Mouse (Mus musculus) forebrain, postnatal 0 days (tissue): ENCODE data around the gene H2-M5. TPM values are rescaled to one million over a fixed set of nuclear protein-coding genes. Genes with fewer than 3 reads are reported as not detected.

ENCODE experiments used
- ATAC-seq: fragments of 200-750 bp; cut with Nextera tagmentation; 2 replicates; pipeline ENCODE4 v1.8.0; 2017; ENCODE audit warnings: mild to moderate bottlenecking, moderate library complexity
- DNase-seq: peaks from one replicate; pipeline ENCODE4 v3.0.0-alpha.2; 2015
- H3K27ac ChIP-seq: fragments of 300-500 bp; sonication (generic); 2 replicates; pipeline ENCODE4 v1.5.1; 2014; ENCODE audit warnings: low read depth, mild to moderate bottlenecking, antibody characterized with exemption, low read length, moderate library complexity, mixed read lengths
- H3K27me3 ChIP-seq: fragments of 300-500 bp; sonication (generic); 2 replicates; pipeline ENCODE4 v1.6.1; 2014; ENCODE audit warnings: mild to moderate bottlenecking, low read length, mixed read lengths; ENCODE audit not compliant: insufficient read depth
- H3K36me3 ChIP-seq: fragments of 300-500 bp; sonication (generic); 2 replicates; pipeline ENCODE4 v1.6.1; 2014; ENCODE audit warnings: mild to moderate bottlenecking, moderate library complexity; ENCODE audit not compliant: insufficient read depth
- H3K4me1 ChIP-seq: fragments of 300-500 bp; sonication (generic); 2 replicates; pipeline ENCODE4 v1.6.1; 2014; ENCODE audit warnings: antibody characterized with exemption; ENCODE audit not compliant: insufficient read depth
- H3K4me2 ChIP-seq: fragments of 300-500 bp; sonication (generic); 2 replicates; pipeline ENCODE4 v1.6.1; 2014; ENCODE audit warnings: low read depth, mild to moderate bottlenecking, moderate library complexity
- H3K4me3 ChIP-seq: fragments of 300-500 bp; sonication (generic); 2 replicates; pipeline ENCODE4 v1.5.1; 2014; ENCODE audit warnings: low read depth, low read length, mixed read lengths
- H3K9ac ChIP-seq: fragments of 300-500 bp; sonication (generic); 2 replicates; pipeline ENCODE4 v1.6.1; 2014; ENCODE audit warnings: mild to moderate bottlenecking
- H3K9me3 ChIP-seq: fragments of 300-500 bp; sonication (generic); 2 replicates; pipeline ENCODE4 v1.6.1; 2016; ENCODE audit warnings: low read length
- CTCF ChIP-seq: sonication (generic); IDR thresholded peaks from 2 replicates; pipeline ENCODE4 v1.5.1; 2016; ENCODE audit warnings: antibody characterized with exemption, control low read depth, low read depth
- WGBS: fragments of 180-500 bp; shearing (Covaris S2); extraction: QIAGEN DNeasy Blood & Tissue Kit; methylation state at CpG from one replicate; pipeline ENCODE4 v1.1.7; 2014; 5-methylcytosine and 5-hydroxymethylcytosine counted together
- polyA plus RNA-seq: library from polyadenylated mRNA; unstranded; fragments of >200 nt; fragmentation: Nextera tagmentation; extraction: Ambion mirVana; gene quantifications from 2 replicates; pipeline ENCODE4 v1.2.1, GENCODE M21; 2015
- total RNA-seq: library from RNA; depleted of rRNA; stranded (reverse); fragments of >200 nt; gene quantifications from 2 replicates; pipeline ENCODE4 v1.2.3, GENCODE M21; 2014

The H2-M5 gene
- total and polyA plus RNA-seq, 2 experiments from 2014 or later, result 1.5 to 4.2 TPM

- Histone ChIP-seq H3K27ac (no peak within 1 kb of the TSS), H3K27me3 (no peaks in the 10 kb centered on the region; the same call in 1 of the 2 replicates), H3K36me3 (no peaks in the 10 kb centered on the region), H3K9ac (no peak within 1 kb of the TSS), H3K4me1 (no peaks in the 10 kb centered on the region), H3K4me3 (no peak within 1 kb of the TSS), H3K9me3 (no peaks in the 10 kb centered on the region), H3K4me2 (no peak within 1 kb of the TSS)
- 11% methylated on average over 18 of the region's 18 CpGs for WGBS
- ATAC-seq (no peak), DNase-seq (no peak)
- no peak for TF ChIP-seq CTCF
Observed at GRCm38 (mm10) chr17:36981221-36981813, 8.0 kb downstream of the H2-M5 start, which contains the start of gene 2410137M14Rik. Gene 2410137M14Rik (minus strand): TSS chr17:36981237.

GRCm38 (mm10) chr17:36973271-36973787 lies 16.0 kb downstream of the H2-M5 start:
- 73% methylated on average over 8 of the region's 8 CpGs for WGBS

GRCm38 (mm10) chr17:36972791-36973190 lies 16.5 kb downstream of the H2-M5 start:
- H3K27me3 ChIP-seq, result no peaks in the 10 kb centered on the region
- no peak for DNase-seq
- H3K4me1 ChIP-seq, result no peaks in the 10 kb centered on the region
- no peak for TF ChIP-seq CTCF
- H3K4me3 ChIP-seq, result no peak overlapping the region
- H3K36me3 ChIP-seq, result no peaks in the 10 kb centered on the region
- H3K4me2 ChIP-seq, result no peak overlapping the region
- ATAC-seq, result no peak
- no peak overlapping the region for H3K27ac ChIP-seq
- WGBS, result 82% methylated on average over 3 of the region's 3 CpGs
- no peak overlapping the region for H3K9ac ChIP-seq
- no peaks in the 10 kb centered on the region for H3K9me3 ChIP-seq

More at GRCm38 (mm10) chr17:36973271-36973787, 16.0 kb downstream of the H2-M5 start:
- H3K9me3 ChIP-seq, result no peaks in the 10 kb centered on the region
- no peak overlapping the region for H3K27ac ChIP-seq
- no peaks in the 10 kb centered on the region for H3K27me3 ChIP-seq
- no peak for TF ChIP-seq CTCF
- ATAC-seq (no peak), DNase-seq (no peak)
- H3K9ac ChIP-seq, result no peak overlapping the region
- H3K4me3 ChIP-seq, result no peak overlapping the region
- no peaks in the 10 kb centered on the region for H3K36me3 ChIP-seq
- H3K4me2 ChIP-seq, result no peak overlapping the region
- H3K4me1 ChIP-seq, result no peaks in the 10 kb centered on the region

- no peak overlapping the region for H3K9ac ChIP-seq
- no peak overlapping the region for H3K27ac ChIP-seq
- no peaks in the 10 kb centered on the region for H3K27me3 ChIP-seq
- no peak for TF ChIP-seq CTCF
- no peaks in the 10 kb centered on the region for H3K4me1 ChIP-seq
- H3K9me3 ChIP-seq, result no peaks in the 10 kb centered on the region
- H3K4me2 ChIP-seq, result no peak overlapping the region
- no peaks in the 10 kb centered on the region for H3K36me3 ChIP-seq
- 87% methylated on average over 6 of the region's 6 CpGs for WGBS
- no peak for ATAC-seq
- H3K4me3 ChIP-seq, result no peak overlapping the region
- DNase-seq, result no peak
Observed at GRCm38 (mm10) chr17:36971172-36971850, 18.0 kb downstream of the H2-M5 start.

- no peak for TF ChIP-seq CTCF
- Histone ChIP-seq H3K4me2 (no peak overlapping the region), H3K27ac (no peak overlapping the region), H3K9ac (no peak overlapping the region), H3K4me1 (no peaks in the 10 kb centered on the region), H3K27me3 (no peaks in the 10 kb centered on the region), H3K36me3 (no peaks in the 10 kb centered on the region), H3K9me3 (no peaks in the 10 kb centered on the region), H3K4me3 (no peak overlapping the region)
- DNase-seq, result no peak
- WGBS, result 88% methylated on average over 14 of the region's 14 CpGs
- no peak for ATAC-seq
Observed at GRCm38 (mm10) chr17:36970316-36970890, 18.9 kb downstream of the H2-M5 start.

GRCm38 (mm10) chr17:36966875-36967274 lies 22.5 kb downstream of the H2-M5 start:
- TF ChIP-seq CTCF, result no peak
- H3K36me3 ChIP-seq, result no peaks in the 10 kb centered on the region
- H3K4me2 ChIP-seq, result no peak overlapping the region
- H3K9me3 ChIP-seq, result no peaks in the 10 kb centered on the region
- H3K27ac ChIP-seq, result no peak overlapping the region
- H3K4me1 ChIP-seq, result no peaks in the 10 kb centered on the region
- no peak overlapping the region for H3K9ac ChIP-seq
- no peak for DNase-seq
- H3K4me3 ChIP-seq, result no peak overlapping the region
- 82% methylated on average over 1 of the region's 1 CpGs for WGBS
- no peaks in the 10 kb centered on the region for H3K27me3 ChIP-seq
- no peak for ATAC-seq

- ATAC-seq (no peak), DNase-seq (no peak)
- WGBS, result 84% methylated on average over 1 of the region's 1 CpGs
Observed at GRCm38 (mm10) chr17:36961125-36961524, 28.2 kb downstream of the H2-M5 start.

More at GRCm38 (mm10) chr17:36961125-36961524, 28.2 kb downstream of the H2-M5 start:
- Histone ChIP-seq H3K27me3 (no peaks in the 10 kb centered on the region), H3K9ac (no peak overlapping the region), H3K4me2 (no peak overlapping the region), H3K36me3 (no peaks in the 10 kb centered on the region), H3K4me3 (no peak overlapping the region), H3K9me3 (no peaks in the 10 kb centered on the region), H3K27ac (no peak overlapping the region), H3K4me1 (peaks cover 10% of the 10 kb centered on the region)
- no peak for TF ChIP-seq CTCF
